Mouse (Mus musculus) stomach, postnatal 0 days (tissue): ENCODE measurements around the gene Bet1l. TPM values are rescaled to one million over a fixed set of nuclear protein-coding genes. Genes with fewer than 3 reads are reported as not detected.

Source experiments
- ATAC-seq: fragments of 200-750 bp; cut with Nextera tagmentation; 2 replicates; pipeline ENCODE4 v1.8.0; 2017; ENCODE audit not compliant: low FRiP score, low TSS enrichment
- DNase-seq: peaks from one replicate; pipeline ENCODE4 v3.0.0-alpha.2; 2016; ENCODE audit warnings: low spot score
- H3K27ac ChIP-seq: fragments of 300-500 bp; sonication (generic); replicated peaks from 2 replicates; pipeline ENCODE4 v1.5.1; 2014; ENCODE audit warnings: mild to moderate bottlenecking, control low read depth
- H3K27me3 ChIP-seq: fragments of 300-500 bp; sonication (generic); 2 replicates; pipeline ENCODE4 v1.6.1; 2014; ENCODE audit warnings: low read length; ENCODE audit not compliant: control insufficient read depth, insufficient read depth
- H3K36me3 ChIP-seq: fragments of 300-500 bp; sonication (generic); 2 replicates; pipeline ENCODE4 v1.6.1; 2014; ENCODE audit warnings: low read length, mixed read lengths; ENCODE audit not compliant: control insufficient read depth, insufficient read depth
- H3K4me1 ChIP-seq: fragments of 300-500 bp; sonication (generic); replicated peaks from 2 replicates; pipeline ENCODE4 v1.6.1; 2014; ENCODE audit warnings: antibody characterized with exemption; ENCODE audit not compliant: control insufficient read depth, insufficient read depth
- H3K4me2 ChIP-seq: fragments of 300-500 bp; sonication (generic); replicated peaks from 2 replicates; pipeline ENCODE4 v1.6.1; 2014; ENCODE audit warnings: low read depth, mild to moderate bottlenecking, control low read depth, moderate library complexity
- H3K4me3 ChIP-seq: fragments of 300-500 bp; sonication (generic); 2 replicates; pipeline ENCODE4 v1.5.1; 2014; ENCODE audit warnings: low read depth, low read length, control low read depth
- H3K9ac ChIP-seq: fragments of 300-500 bp; sonication (generic); 2 replicates; pipeline ENCODE4 v1.6.1; 2014; ENCODE audit warnings: mild to moderate bottlenecking, low read length, control low read depth, mixed read lengths
- H3K9me3 ChIP-seq: fragments of 300-500 bp; sonication (generic); 2 replicates; pipeline ENCODE4 v1.6.1; 2016; ENCODE audit warnings: low read length; ENCODE audit not compliant: control insufficient read depth
- CTCF ChIP-seq: IDR thresholded peaks from 2 replicates; pipeline ENCODE4 v1.5.1; 2016; ENCODE audit warnings: antibody characterized with exemption, low read depth, mild to moderate bottlenecking, moderate library complexity
- EP300 ChIP-seq: optimal IDR thresholded peaks from 2 replicates; pipeline ENCODE3; 2016; ENCODE audit warnings: antibody characterized with exemption
- WGBS: fragments of 180-500 bp; shearing (Covaris S2); extraction: QIAGEN DNeasy Blood & Tissue Kit; methylation state at CpG from one replicate; pipeline ENCODE4 v1.1.7; 2014; 5-methylcytosine and 5-hydroxymethylcytosine counted together
- polyA plus RNA-seq: library from polyadenylated mRNA; unstranded; fragments of >200 nt; fragmentation: Nextera tagmentation; extraction: Ambion mirVana; gene quantifications from 2 replicates; pipeline ENCODE4 v1.2.1, GENCODE M21; 2015

The Bet1l gene
- polyA plus RNA-seq, 1 experiment from 2014 or later = 49.0 TPM

GRCm38 (mm10) chr7:140882469-140882803, 25.1 kb upstream of the Bet1l start:
- peak overlapping the region; percentile 72 for H3K9ac ChIP-seq
- ATAC-seq (no peak; the same call in 1 of the 2 replicates), DNase-seq (no peak)
- H3K36me3 ChIP-seq = peaks cover 3% of the 10 kb centered on the region; the same call in 1 of the 2 replicates
- H3K27ac ChIP-seq = peak overlapping the region; percentile 88
- no peaks in the 10 kb centered on the region for H3K27me3 ChIP-seq
- TF ChIP-seq CTCF (no peak), EP300 (no peak)
- H3K4me1 ChIP-seq = no peaks in the 10 kb centered on the region
- peak overlapping the region; percentile 80 for H3K4me2 ChIP-seq
- peak overlapping the region; percentile 71 for H3K4me3 ChIP-seq
- H3K9me3 ChIP-seq = no peaks in the 10 kb centered on the region
- WGBS = 0% methylated on average over 12 of the region's 12 CpGs

GRCm38 (mm10) chr7:140881696-140882468, 24.5 kb upstream of the Bet1l start, which contains the start of the genes Psmd13 and Sirt3:
Psmd13 (plus strand) TSS chr7:140881968.
Sirt3 (minus strand) TSS chr7:140882309.
- DNase-seq = peak; percentile 95
- Histone ChIP-seq H3K27ac (peak within 1 kb of the TSS; percentile 88), H3K9ac (peak within 1 kb of the TSS; percentile 72), H3K36me3 (no peaks in the 10 kb centered on the region), H3K4me2 (peak within 1 kb of the TSS; percentile 80), H3K4me3 (peak within 1 kb of the TSS; percentile 71), H3K27me3 (no peaks in the 10 kb centered on the region), H3K9me3 (no peaks in the 10 kb centered on the region), H3K4me1 (no peaks in the 10 kb centered on the region)
- WGBS = under 1% methylated on average over 56 of the region's 59 CpGs
- ATAC-seq = peak; percentile 97
- peak; percentile 13; the same call in 1 of the 2 replicates for TF ChIP-seq CTCF
- TF ChIP-seq EP300 = no peak

GRCm38 (mm10) chr7:140880865-140881515, 23.6 kb upstream of the Bet1l start:
- Histone ChIP-seq H3K9me3 (no peaks in the 10 kb centered on the region), H3K4me2 (peak overlapping the region; percentile 80), H3K4me1 (no peaks in the 10 kb centered on the region), H3K36me3 (no peaks in the 10 kb centered on the region; the same call in 1 of the 2 replicates), H3K27ac (no peak overlapping the region), H3K4me3 (peak overlapping the region; percentile 71), H3K27me3 (no peaks in the 10 kb centered on the region), H3K9ac (peak overlapping the region; percentile 72; the same call in 1 of the 2 replicates)
- ATAC-seq = no peak
- TF ChIP-seq EP300 (no peak), CTCF (no peak)
- no peak for DNase-seq
- WGBS = 13% methylated on average over 8 of the region's 8 CpGs

DNA sequence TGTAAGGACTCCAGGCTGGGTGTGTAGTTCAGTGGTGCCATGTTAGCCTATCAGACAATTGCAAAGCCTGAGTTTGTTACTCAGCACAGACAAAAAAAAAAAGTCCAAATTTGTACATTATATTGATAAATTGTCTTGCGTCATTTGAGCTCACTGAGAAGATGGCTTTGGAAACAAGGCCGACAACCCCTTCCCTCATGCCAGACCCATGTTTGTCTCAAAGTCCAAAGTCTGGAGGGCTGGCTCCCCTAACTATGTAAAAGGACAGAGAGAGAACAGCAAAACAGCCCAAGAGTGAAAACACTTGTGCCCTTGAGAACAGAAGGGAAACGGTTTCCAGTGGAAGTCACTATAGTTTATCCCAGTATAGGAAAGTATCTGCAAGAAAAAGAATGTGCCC, 23.0 kb upstream of the Bet1l start:
- H3K4me2 ChIP-seq = no peak overlapping the region
- no peaks in the 10 kb centered on the region; the same call in 1 of the 2 replicates for H3K36me3 ChIP-seq
- no peaks in the 10 kb centered on the region for H3K4me1 ChIP-seq
- TF ChIP-seq CTCF = no peak
- no peak for TF ChIP-seq EP300
- no peak overlapping the region for H3K27ac ChIP-seq
- ATAC-seq (no peak), DNase-seq (no peak)
- H3K9me3 ChIP-seq = no peaks in the 10 kb centered on the region
- H3K4me3 ChIP-seq = no peak overlapping the region
- no peak overlapping the region for H3K9ac ChIP-seq
- 75% methylated on average over 3 of the region's 3 CpGs for WGBS
- H3K27me3 ChIP-seq = no peaks in the 10 kb centered on the region

DNA sequence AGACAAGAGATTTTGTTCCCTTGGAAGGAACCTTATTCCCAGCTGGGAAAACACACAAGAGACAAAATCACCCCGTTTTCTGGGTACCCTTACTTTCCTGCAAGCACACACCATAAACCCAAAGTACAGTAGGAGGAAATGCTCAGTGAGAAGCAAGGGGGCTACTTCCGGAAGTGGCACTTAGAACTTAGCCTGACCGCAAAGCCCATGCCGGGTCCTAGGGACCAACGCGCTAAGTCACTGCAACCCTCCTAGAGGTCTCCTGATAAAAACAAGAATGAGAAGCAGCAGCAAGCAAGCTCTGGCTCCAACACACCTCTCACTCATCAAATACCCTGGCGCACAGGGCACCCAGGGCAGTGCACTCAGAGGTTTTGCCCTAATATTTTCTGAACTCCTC, 22.0 kb upstream of the Bet1l start:
- H3K4me1 ChIP-seq = no peaks in the 10 kb centered on the region
- no peak overlapping the region for H3K4me3 ChIP-seq
- H3K36me3 ChIP-seq = peaks cover 3% of the 10 kb centered on the region
- DNase-seq = no peak
- no peak for ATAC-seq
- H3K9me3 ChIP-seq = no peaks in the 10 kb centered on the region
- TF ChIP-seq EP300 (no peak), CTCF (no peak)
- no peak overlapping the region for H3K9ac ChIP-seq
- no peak overlapping the region for H3K4me2 ChIP-seq
- no peak overlapping the region for H3K27ac ChIP-seq
- 83% methylated on average over 7 of the region's 7 CpGs for WGBS
- no peaks in the 10 kb centered on the region for H3K27me3 ChIP-seq

GRCm38 (mm10) chr7:140877364-140877763, 20.0 kb upstream of the Bet1l start:
- TF ChIP-seq EP300 = no peak
- no peak for TF ChIP-seq CTCF
- Histone ChIP-seq H3K27me3 (no peaks in the 10 kb centered on the region), H3K4me1 (no peaks in the 10 kb centered on the region), H3K4me3 (no peak overlapping the region), H3K27ac (no peak overlapping the region), H3K4me2 (no peak overlapping the region), H3K36me3 (peaks cover 4% of the 10 kb centered on the region), H3K9ac (no peak overlapping the region), H3K9me3 (no peaks in the 10 kb centered on the region)
- WGBS = 67% methylated on average over 6 of the region's 6 CpGs
- no peak for DNase-seq
- no peak for ATAC-seq
